ENCODE assay signal across 8 mouse cellular contexts in genomic region chr11:71995968-71996511, GRCm38 (mm10). TPM values are rescaled to one million over a fixed set of nuclear protein-coding genes. Genes with fewer than 3 reads are reported as not detected.
DNase-seq lines count a peak whose midpoint lies in the region; ATAC-seq lines count a peak whose summit lies in the region.

No protein-coding gene starts in this region.

- H3K4me3 ChIP-seq in intestine, embryonic 14.5 days (ENCODE audit: low read depth, low read length) = no peak overlapping the region
- no peak overlapping the region for H3K4me3 ChIP-seq in limb, embryonic 10.5 days
- no peak overlapping the region for H3K4me3 ChIP-seq in midbrain, embryonic 11.5 days (ENCODE audit: low read depth, low read length)

- H3K27me3 ChIP-seq in intestine, embryonic 14.5 days (replicated peaks; ENCODE audit: control insufficient read depth, insufficient read depth, low read length) = no peaks in the 10 kb centered on the region
- no peaks in the 10 kb centered on the region for H3K27me3 ChIP-seq in limb, embryonic 10.5 days (ENCODE audit: low read depth, poor library complexity, severe bottlenecking)
- H3K27me3 ChIP-seq in midbrain, embryonic 11.5 days (ENCODE audit: control insufficient read depth, insufficient read depth, low read length) = no peaks in the 10 kb centered on the region

- DNase-seq in Muller cell, postnatal 12 days (ENCODE audit: inconsistent ontology term) = peak; percentile 87
- DNase-seq in embryo, embryonic 10 days (ENCODE audit: low spot score) = peak; percentile 64
- peak; percentile 60 for DNase-seq in intestine, embryonic 14.5 days (ENCODE audit: low spot score)
- peak; percentile 39 for DNase-seq in limb, embryonic 10.5 days (ENCODE audit: low spot score)
- DNase-seq in midbrain, embryonic 11.5 days (ENCODE audit: low spot score, missing footprints) = peak; percentile 92
- DNase-seq in testis, postnatal 10 days (ENCODE audit: low spot score) = peak; percentile 50

- ATAC-seq in granulocyte monocyte progenitor cell, adult 5-6 weeks (replicated peaks; ENCODE audit: poor library complexity, severe bottlenecking) = peak; percentile 96
- ATAC-seq in intestine, embryonic 14.5 days (replicated peaks; ENCODE audit: low FRiP score, low TSS enrichment, low read depth) = peak; percentile 78
- peak; percentile 73 for ATAC-seq in midbrain, embryonic 11.5 days (ENCODE audit: low FRiP score)
- ATAC-seq in monocyte, adult 5-6 weeks (replicated peaks; ENCODE audit: insufficient number of reproducible peaks, low FRiP score, low TSS enrichment, poor library complexity, severe bottlenecking) = no peak

- no peak overlapping the region; the same call in 1 of the 2 replicates for H3K27ac ChIP-seq in intestine, embryonic 14.5 days (ENCODE audit: low read depth)
- peak overlapping the region; percentile 53 for H3K27ac ChIP-seq in limb, embryonic 10.5 days
- no peak overlapping the region for H3K27ac ChIP-seq in midbrain, embryonic 11.5 days (ENCODE audit: low read depth, low read length)

- no peaks in the 10 kb centered on the region for H3K36me3 ChIP-seq in intestine, embryonic 14.5 days (ENCODE audit: control insufficient read depth, insufficient read depth, low read length)
- H3K36me3 ChIP-seq in limb, embryonic 10.5 days = no peaks in the 10 kb centered on the region
- no peaks in the 10 kb centered on the region for H3K36me3 ChIP-seq in midbrain, embryonic 11.5 days (ENCODE audit: control insufficient read depth, insufficient read depth, low read length)

- H3K4me2 ChIP-seq in intestine, embryonic 14.5 days (ENCODE audit: low read length) = peak overlapping the region; percentile 27
- H3K4me2 ChIP-seq in midbrain, embryonic 11.5 days = 0 out of 2 replicates have a peak overlapping the region, but pooled peaks have one; percentile 8

- H3K9me3 ChIP-seq in intestine, embryonic 14.5 days (ENCODE audit: control insufficient read depth, low read length) = no peaks in the 10 kb centered on the region
- no peaks in the 10 kb centered on the region for H3K9me3 ChIP-seq in limb, embryonic 10.5 days (replicated peaks)
- H3K9me3 ChIP-seq in midbrain, embryonic 11.5 days (ENCODE audit: control insufficient read depth, low read length) = no peaks in the 10 kb centered on the region

- peaks cover 5% of the 10 kb centered on the region; the same call in 1 of the 2 replicates for H3K4me1 ChIP-seq in intestine, embryonic 14.5 days (replicated peaks; ENCODE audit: control insufficient read depth, insufficient read depth, low read length)
- peaks cover 12% of the 10 kb centered on the region for H3K4me1 ChIP-seq in limb, embryonic 10.5 days
- peaks cover 10% of the 10 kb centered on the region for H3K4me1 ChIP-seq in midbrain, embryonic 11.5 days (ENCODE audit: control insufficient read depth, insufficient read depth, low read length)

- WGBS in intestine, embryonic 14.5 days = 29% methylated on average over 9 of the region's 9 CpGs
- WGBS in limb, embryonic 10.5 days = 45% methylated on average over 9 of the region's 9 CpGs
- 25% methylated on average over 9 of the region's 9 CpGs for WGBS in midbrain, embryonic 11.5 days

- no peak overlapping the region for H3K9ac ChIP-seq in intestine, embryonic 14.5 days (ENCODE audit: low read length)
- H3K9ac ChIP-seq in midbrain, embryonic 11.5 days (ENCODE audit: low read length) = peak overlapping the region; percentile 48

RNA-seq across cellular contexts. Expression of gene Aipl1, which starts 41.3 kb away (rescaled TPM):
- not detected in 2 replicates for total RNA-seq in granulocyte monocyte progenitor cell, adult 5-6 weeks (2014; fragmentation: Nextera tagmentation)
- 0.41 and 1.1 TPM in 2 replicates for total RNA-seq in granulocyte monocyte progenitor cell, adult 5-6 weeks (2017)
- polyA plus RNA-seq in intestine, embryonic 14.5 days (2014; fragmentation: Nextera tagmentation; extraction: Ambion mirVana) = 0.27 and 0.30 TPM in 2 replicates
- polyA plus RNA-seq in limb, embryonic 10.5 days (2016; fragmentation: Nextera tagmentation; extraction: Ambion mirVana) = 0.33 and 0.39 TPM in 2 replicates
- polyA plus RNA-seq in midbrain, embryonic 11.5 days (2014; fragmentation: Nextera tagmentation; extraction: Ambion mirVana) = 0.15 and 0.44 TPM in 2 replicates
- total RNA-seq in monocyte, adult 5-6 weeks (2017) = 0.67 TPM in 1 of 3 replicates, not detected in the others

RNA-seq across cellular contexts. Expression of gene Pimreg, which starts 45.8 kb away (rescaled TPM):
- total RNA-seq in granulocyte monocyte progenitor cell, adult 5-6 weeks (2014; fragmentation: Nextera tagmentation) = 7.5 and 14.4 TPM in 2 replicates
- total RNA-seq in granulocyte monocyte progenitor cell, adult 5-6 weeks (2017) = 12.4 and 17.0 TPM in 2 replicates
- 107 and 113 TPM in 2 replicates for polyA plus RNA-seq in intestine, embryonic 14.5 days (2014; fragmentation: Nextera tagmentation; extraction: Ambion mirVana)
- 192 and 213 TPM in 2 replicates for polyA plus RNA-seq in limb, embryonic 10.5 days (2016; fragmentation: Nextera tagmentation; extraction: Ambion mirVana)
- polyA plus RNA-seq in midbrain, embryonic 11.5 days (2014; fragmentation: Nextera tagmentation; extraction: Ambion mirVana) = 201 and 214 TPM in 2 replicates
- total RNA-seq in monocyte, adult 5-6 weeks (2017) = not detected in 3 replicates

Comparison
In these comparisons a context has a peak if more than half of its experiments do, and no peak if none do; other contexts are left out.
1. DNase-seq: peak in every context shown above with its lines; median percentile 92 in midbrain, embryonic 11.5 days; 87 in Muller cell, postnatal 12 days; 64 in embryo, embryonic 10 days; 60 in intestine, embryonic 14.5 days; 50 in testis, postnatal 10 days; 39 in limb, embryonic 10.5 days.